Mouse (Mus musculus) Muller cell, postnatal 12 days (primary cell): ENCODE measurements at regions not wholly inside any gene's neighbourhood (a gene's known extent, or its start where the extent isn't known, plus 50 kb on each side); places are given as distances from the start of the nearest gene placed in this dataset.
A peak's percentile ranks its signal among the peaks of the same experiment; 100 is the strongest.

Experiments
- DNase-seq: peaks from one replicate; pipeline ENCODE4 v3.0.0-alpha.2; 2015; ENCODE audit errors: inconsistent ontology term

DNA sequence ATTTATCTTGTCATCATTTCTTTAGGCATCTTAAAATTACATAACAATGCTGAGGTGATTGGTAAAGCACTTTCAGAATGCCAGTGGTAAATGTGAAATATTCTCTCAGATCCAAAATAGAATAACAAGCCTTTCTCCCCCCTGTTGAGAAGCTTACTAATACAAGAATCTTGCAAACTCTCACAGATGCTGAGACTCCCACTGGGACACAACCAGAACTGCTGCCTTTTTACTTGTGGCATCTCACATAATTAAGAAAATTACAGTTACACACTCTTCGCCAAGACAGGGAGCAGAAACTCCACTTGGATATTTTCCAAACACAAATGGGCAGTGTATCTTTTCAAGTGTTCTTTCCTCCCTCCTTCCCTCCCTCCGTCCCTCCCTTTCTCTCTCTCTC, 1665.2 kb upstream of the G6pd2 start:
- DNase-seq, result peak; percentile 77

DNA sequence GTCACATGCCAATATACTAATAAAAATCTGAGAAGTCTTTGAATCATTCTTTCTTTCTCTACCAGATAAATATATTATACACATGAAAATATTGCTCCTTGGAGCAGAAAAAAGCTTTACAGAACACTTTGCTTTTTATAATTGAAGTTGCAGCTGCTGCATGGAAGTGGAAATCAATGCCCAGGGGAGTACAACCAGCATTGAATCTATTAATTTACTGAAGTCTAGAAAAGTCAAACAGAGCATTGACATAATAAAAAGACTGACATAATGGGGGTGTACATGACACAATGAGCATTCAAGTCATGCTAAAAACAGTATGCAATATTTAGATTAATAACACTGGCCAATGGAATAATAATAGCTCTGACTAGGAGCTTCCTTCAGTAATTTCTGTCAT, 1663.0 kb upstream of the G6pd2 start:
- no peak for DNase-seq
